10 mouse cellular contexts compared by ENCODE assay signal in genomic region chr4:133865231-133865630, GRCm38 (mm10). TPM values are rescaled to one million over a fixed set of nuclear protein-coding genes. Genes with fewer than 3 reads are reported as not detected.
DNase-seq lines count a peak whose midpoint lies in the region; ATAC-seq lines count a peak whose summit lies in the region.
"Had no signal": no experiment of that assay in that cellular context is flagged by ENCODE, and none has a peak within 500 bp of the region (broad histone marks: within the 10 kb centered on the region; RNA-seq: fewer than 3 reads in every experiment).

No protein-coding gene starts in this region.

- DNase-seq in adrenal gland, postnatal 14 days, result peak; percentile 39
- no peak for DNase-seq in adrenal gland, adult 8-10 months
- no peak for DNase-seq in kidney, postnatal 25 days
- no peak for DNase-seq in embryonic facial prominence, embryonic 10.5 days (ENCODE audit: low spot score)
- no peak for DNase-seq in urinary bladder, adult 18-20 months (ENCODE audit: low spot score in 2 of 2)
- no peak for DNase-seq in left cerebral cortex, postnatal 10 days (ENCODE audit: extremely low spot score in 1 of 2, low spot score in 2 of 2)
- DNase-seq: heart, postnatal 10 days had no signal

- H3K36me3 ChIP-seq in kidney, embryonic 15.5 days, result peaks cover 51% of the 10 kb centered on the region
- H3K36me3 ChIP-seq in embryonic facial prominence, embryonic 10.5 days (replicated peaks), result peaks cover 81% of the 10 kb centered on the region
- peaks cover 66% of the 10 kb centered on the region for H3K36me3 ChIP-seq in limb, embryonic 15.5 days

- no peaks in the 10 kb centered on the region for H3K9me3 ChIP-seq in kidney, embryonic 15.5 days (replicated peaks)
- H3K9me3 ChIP-seq in embryonic facial prominence, embryonic 10.5 days, result no peaks in the 10 kb centered on the region
- no peaks in the 10 kb centered on the region for H3K9me3 ChIP-seq in limb, embryonic 15.5 days

- no peak overlapping the region for H3K4me2 ChIP-seq in kidney, embryonic 15.5 days
- H3K4me2 ChIP-seq in limb, embryonic 15.5 days, result no peak overlapping the region

- no peak overlapping the region for H3K4me3 ChIP-seq in kidney, embryonic 15.5 days (replicated peaks)
- no peak overlapping the region for H3K4me3 ChIP-seq in embryonic facial prominence, embryonic 10.5 days
- H3K4me3 ChIP-seq in limb, embryonic 15.5 days, result no peak overlapping the region

- H3K27me3 ChIP-seq in kidney, embryonic 15.5 days, result no peaks in the 10 kb centered on the region
- H3K27me3 ChIP-seq in embryonic facial prominence, embryonic 10.5 days (replicated peaks; ENCODE audit: low read depth, poor library complexity, severe bottlenecking), result no peaks in the 10 kb centered on the region
- H3K27me3 ChIP-seq in limb, embryonic 15.5 days, result no peaks in the 10 kb centered on the region
- H3K27me3 ChIP-seq: Patski had no signal

- H3K4me1 ChIP-seq in kidney, embryonic 15.5 days, result peaks cover 30% of the 10 kb centered on the region
- H3K4me1 ChIP-seq in embryonic facial prominence, embryonic 10.5 days, result peaks cover 24% of the 10 kb centered on the region
- peaks cover 5% of the 10 kb centered on the region; the same call in 1 of the 2 replicates for H3K4me1 ChIP-seq in limb, embryonic 15.5 days

- 33% methylated on average over 5 of the region's 5 CpGs for WGBS in kidney, embryonic 15.5 days
- 73% methylated on average over 5 of the region's 5 CpGs for WGBS in embryonic facial prominence, embryonic 10.5 days
- WGBS in limb, embryonic 15.5 days, result 77% methylated on average over 5 of the region's 5 CpGs

- intact Hi-C loops in left cerebral cortex, postnatal 10 days (cut with DNase I), result no loop called here

- H3K9ac ChIP-seq in kidney, embryonic 15.5 days, result no peak overlapping the region
- no peak overlapping the region for H3K9ac ChIP-seq in limb, embryonic 15.5 days

- H3K27ac ChIP-seq in kidney, embryonic 15.5 days, result peak overlapping the region; percentile 84
- H3K27ac ChIP-seq in embryonic facial prominence, embryonic 10.5 days (replicated peaks), result peak overlapping the region; percentile 81
- 0 out of 2 replicates have a peak overlapping the region, but pooled peaks have one; percentile 27 for H3K27ac ChIP-seq in limb, embryonic 15.5 days

- no peak for ATAC-seq in kidney, embryonic 15.5 days (replicated peaks; ENCODE audit: low FRiP score)
- no peak for ATAC-seq in limb, embryonic 15.5 days (ENCODE audit: insufficient number of reproducible peaks, low FRiP score, low TSS enrichment, low read depth)

RNA-seq across cellular contexts. Expression of gene Rps6ka1, which starts 22.4 kb away (rescaled TPM):
- 17.9 and 19.9 TPM in 2 replicates for total RNA-seq in adrenal gland, postnatal 14 days (2021)
- 10 to 100 TPM; 16.4 to 25.7 (median 22.8) TPM for total RNA-seq in adrenal gland, adult 8-10 months (2022)
- polyA plus RNA-seq in kidney, embryonic 15.5 days (2015; fragmentation: Nextera tagmentation; extraction: Ambion mirVana), result 44.5 and 47.5 TPM in 2 replicates
- polyA plus RNA-seq in embryonic facial prominence, embryonic 10.5 days (2016; fragmentation: Nextera tagmentation; extraction: Ambion mirVana), result 46.6 and 47.6 TPM in 2 replicates
- 31.5 and 35.6 TPM in 2 replicates for polyA plus RNA-seq in limb, embryonic 15.5 days (2015; fragmentation: Nextera tagmentation; extraction: Ambion mirVana)
- 10 to 100 TPM; 11.0 to 15.2 TPM for total RNA-seq in left cerebral cortex, postnatal 10 days (2021)

Comparison
In these comparisons a context has a peak if more than half of its experiments do, and no peak if none do; other contexts are left out.
1. H3K27ac ChIP-seq: peak in every context shown above with its lines; median percentile 84 in kidney, embryonic 15.5 days; 81 in embryonic facial prominence, embryonic 10.5 days; 27 in limb, embryonic 15.5 days.